Mouse (Mus musculus) forebrain, embryonic 15.5 days (tissue): ENCODE measurements at regions not wholly inside any gene's neighbourhood (a gene's known extent, or its start where the extent isn't known, plus 50 kb on each side); places are given as distances from the start of the nearest gene placed in this dataset.
A peak's percentile ranks its signal among the peaks of the same experiment; 100 is the strongest.
"Not testable (repeated sequence)": the region's sequence is repeated elsewhere in the genome, so short reads cannot be mapped to it uniquely, and the experiment has no call there.

Experiments used
- ATAC-seq: fragments of 200-750 bp; cut with Nextera tagmentation; replicated peaks from 2 replicates; pipeline ENCODE4 v1.8.0; 2017; ENCODE audit warnings: mild to moderate bottlenecking, moderate TSS enrichment, moderate library complexity
- H3K27ac ChIP-seq: fragments of 300-500 bp; sonication (generic); replicated peaks from 2 replicates; pipeline ENCODE4 v1.5.1; 2015; ENCODE audit warnings: mild to moderate bottlenecking, inconsistent platforms
- H3K27me3 ChIP-seq: fragments of 300-500 bp; sonication (generic); 2 replicates; pipeline ENCODE4 v1.6.1; 2015; ENCODE audit warnings: inconsistent platforms
- H3K36me3 ChIP-seq: fragments of 300-500 bp; sonication (generic); 2 replicates; pipeline ENCODE4 v1.6.1; 2015; ENCODE audit warnings: mild to moderate bottlenecking, inconsistent platforms
- H3K4me1 ChIP-seq: fragments of 300-500 bp; sonication (generic); 2 replicates; pipeline ENCODE4 v1.6.1; 2015; ENCODE audit warnings: inconsistent platforms
- H3K4me2 ChIP-seq: fragments of 300-500 bp; sonication (generic); replicated peaks from 2 replicates; pipeline ENCODE4 v1.6.1; 2015; ENCODE audit warnings: mild to moderate bottlenecking, inconsistent platforms
- H3K4me3 ChIP-seq: fragments of 300-500 bp; sonication (generic); 2 replicates; pipeline ENCODE4 v1.5.1; 2015; ENCODE audit warnings: mild to moderate bottlenecking, inconsistent platforms
- H3K9ac ChIP-seq: fragments of 300-500 bp; sonication (generic); replicated peaks from 2 replicates; pipeline ENCODE4 v1.6.1; 2015; ENCODE audit warnings: mild to moderate bottlenecking, inconsistent platforms
- H3K9me3 ChIP-seq: fragments of 300-500 bp; sonication (generic); 2 replicates; pipeline ENCODE4 v1.6.1; 2016; ENCODE audit warnings: inconsistent platforms
- WGBS: fragments of 180-500 bp; shearing (Covaris S2); methylation state at CpG from one replicate; pipeline ENCODE4 v1.1.7; 2015; ENCODE audit warnings: mixed read lengths; 5-methylcytosine and 5-hydroxymethylcytosine counted together

GRCm38 (mm10) chr5:22670296-22670695 is 75.6 kb upstream of the Lhfpl3 start:
- ATAC-seq: 0 out of 2 replicates have a peak, but pooled peaks have one; percentile 29
- WGBS: 19% methylated on average over 1 of the region's 1 CpGs

DNA sequence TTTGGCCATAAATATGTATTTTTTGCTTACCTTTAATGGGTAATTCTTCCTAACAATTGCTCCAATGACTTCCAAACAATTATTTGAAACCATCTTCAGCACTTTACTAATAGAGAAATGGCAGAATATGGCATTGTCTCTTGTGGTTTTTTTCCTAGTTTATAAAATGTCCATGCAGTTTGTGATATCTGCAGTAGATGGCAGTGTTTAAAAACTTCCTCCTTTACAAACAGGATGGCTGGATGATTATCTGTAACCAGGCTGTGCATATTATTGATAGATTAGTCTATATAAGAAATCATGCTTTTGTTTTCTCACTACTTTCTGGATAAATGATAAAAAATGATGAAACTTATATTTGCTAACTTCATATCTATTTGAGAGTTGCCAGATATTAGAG is 91.0 kb upstream of the Orc5 start:
- ATAC-seq: no peak

More at GRCm38 (mm10) chr5:22670296-22670695, 75.6 kb upstream of the Lhfpl3 start:
- Histone ChIP-seq H3K27ac (no peak overlapping the region), H3K36me3 (no peaks in the 10 kb centered on the region), H3K4me3 (no peak overlapping the region), H3K9ac (no peak overlapping the region), H3K9me3 (no peaks in the 10 kb centered on the region), H3K4me1 (no peaks in the 10 kb centered on the region), H3K27me3 (no peaks in the 10 kb centered on the region), H3K4me2 (no peak overlapping the region)

GRCm38 (mm10) chr5:22616989-22617388 is 66.8 kb upstream of the Orc5 start:
- H3K27ac ChIP-seq, H3K4me1 ChIP-seq, H3K36me3 ChIP-seq, H3K4me3 ChIP-seq, H3K27me3 ChIP-seq, H3K9ac ChIP-seq, H3K9me3 ChIP-seq, H3K4me2 ChIP-seq, ATAC-seq: not testable (repeated sequence)
- 69% methylated on average over 2 of the region's 2 CpGs for WGBS

More for the DNA sequence above, 91.0 kb upstream of the Orc5 start:
- Histone ChIP-seq H3K4me1 (no peaks in the 10 kb centered on the region), H3K9me3 (no peaks in the 10 kb centered on the region), H3K4me2 (no peak overlapping the region), H3K27me3 (no peaks in the 10 kb centered on the region), H3K36me3 (no peaks in the 10 kb centered on the region), H3K9ac (no peak overlapping the region), H3K27ac (no peak overlapping the region), H3K4me3 (no peak overlapping the region)
